Mouse (Mus musculus) erythroblast, embryonic 14.5 days (primary cell): Measurements from ENCODE around the gene Tle2. TPM values are rescaled to one million over a fixed set of nuclear protein-coding genes. Genes with fewer than 3 reads are reported as not detected.

ENCODE experiments used
- H3K27me3 ChIP-seq: 2 replicates; pipeline ENCODE4 v1.6.1; 2012; ENCODE audit warnings: inconsistent platforms; ENCODE audit not compliant: control insufficient read depth
- H3K36me3 ChIP-seq: 2 replicates; pipeline ENCODE4 v1.6.1; 2012; ENCODE audit warnings: mild to moderate bottlenecking, inconsistent platforms; ENCODE audit not compliant: control insufficient read depth
- H3K4me1 ChIP-seq: 2 replicates; pipeline ENCODE4 v1.6.1; 2012; ENCODE audit warnings: inconsistent platforms; ENCODE audit not compliant: control insufficient read depth
- H3K4me3 ChIP-seq: replicated peaks from 2 replicates; pipeline ENCODE3; 2012; ENCODE audit warnings: moderate library complexity, mild to moderate bottlenecking, inconsistent platforms
- H3K9me3 ChIP-seq: 2 replicates; pipeline ENCODE4 v1.6.1; 2012; ENCODE audit warnings: low read length, inconsistent platforms, mixed read lengths; ENCODE audit not compliant: control insufficient read depth
- GATA1 ChIP-seq: IDR thresholded peaks from 2 replicates; pipeline ENCODE4 v1.6.1; 2012; ENCODE audit warnings: low read length, inconsistent platforms, mixed read lengths
- TAL1 ChIP-seq: IDR thresholded peaks from 3 replicates; pipeline ENCODE4 v1.6.1; 2012; ENCODE audit warnings: low read length, inconsistent platforms, mixed read lengths
- polyA plus RNA-seq: library from polyadenylated mRNA; stranded (reverse); fragments of >175 nt; gene quantifications from 2 replicates; pipeline ENCODE4 v1.2.3, GENCODE M21; 2012

Gene Tle2
- 0.09 and 0.10 TPM in 2 replicates for polyA plus RNA-seq

GRCm38 (mm10) chr10:81574081-81575056, at the start of gene Tle2:
Gene Tle2 (plus strand): TSS chr10:81574561.
- Histone ChIP-seq H3K36me3 (no peaks in the 10 kb centered on the region; the same call in 1 of the 2 replicates), H3K27me3 (peaks cover 59% of the 10 kb centered on the region), H3K4me3 (peak within 1 kb of the TSS; percentile 50), H3K9me3 (no peaks in the 10 kb centered on the region), H3K4me1 (peaks cover 71% of the 10 kb centered on the region)
- TF ChIP-seq GATA1 (no peak), TAL1 (no peak)

GRCm38 (mm10) chr10:81525017-81525694, 49.2 kb upstream of the Tle2 start:
- TF ChIP-seq TAL1, result no peak
- TF ChIP-seq GATA1, result peak; percentile 43; the same call in 1 of the 2 replicates
- peaks cover 37% of the 10 kb centered on the region for H3K4me1 ChIP-seq
- peaks cover 15% of the 10 kb centered on the region for H3K36me3 ChIP-seq
- no peaks in the 10 kb centered on the region for H3K9me3 ChIP-seq
- peak overlapping the region; percentile 40 for H3K4me3 ChIP-seq
- no peaks in the 10 kb centered on the region; the same call in 1 of the 2 replicates for H3K27me3 ChIP-seq

GRCm38 (mm10) chr10:81526779-81527178, 47.6 kb upstream of the Tle2 start:
- H3K27me3 ChIP-seq, result no peaks in the 10 kb centered on the region; the same call in 1 of the 2 replicates
- no peak overlapping the region for H3K4me3 ChIP-seq
- TF ChIP-seq GATA1 (no peak), TAL1 (no peak)
- peaks cover 36% of the 10 kb centered on the region for H3K4me1 ChIP-seq
- peaks cover 32% of the 10 kb centered on the region for H3K36me3 ChIP-seq
- H3K9me3 ChIP-seq, result no peaks in the 10 kb centered on the region

GRCm38 (mm10) chr10:81534826-81535225, 39.5 kb upstream of the Tle2 start:
- peaks cover 24% of the 10 kb centered on the region for H3K4me1 ChIP-seq
- TF ChIP-seq TAL1 (no peak), GATA1 (no peak)

DNA sequence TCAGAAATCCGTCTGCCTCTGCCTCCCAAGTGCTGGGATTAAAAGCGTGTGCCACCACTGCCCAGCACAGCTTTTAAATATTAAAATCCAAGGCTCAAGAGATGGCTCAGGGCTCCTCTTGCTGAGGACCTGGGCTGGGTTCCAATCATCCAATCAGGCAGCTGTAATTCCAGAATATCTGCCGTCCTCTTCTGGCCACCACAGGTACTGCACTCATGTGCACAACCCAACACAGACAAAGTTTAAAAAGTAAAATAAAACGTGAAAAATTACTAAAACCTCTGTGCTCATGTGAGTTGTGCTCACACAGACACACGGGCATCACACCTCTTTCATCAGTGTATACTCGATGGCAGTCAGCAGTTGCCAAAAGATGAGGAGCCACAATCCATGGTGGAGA, 37.6 kb upstream of the Tle2 start:
- no peaks in the 10 kb centered on the region for H3K9me3 ChIP-seq
- peaks cover 37% of the 10 kb centered on the region for H3K4me1 ChIP-seq
- H3K27me3 ChIP-seq, result no peaks in the 10 kb centered on the region
- H3K4me3 ChIP-seq, result no peak overlapping the region
- TF ChIP-seq TAL1 (no peak), GATA1 (no peak)
- peaks cover 88% of the 10 kb centered on the region for H3K36me3 ChIP-seq

More at GRCm38 (mm10) chr10:81534826-81535225, 39.5 kb upstream of the Tle2 start:
- H3K4me3 ChIP-seq, result no peak overlapping the region
- H3K36me3 ChIP-seq, result peaks cover 91% of the 10 kb centered on the region
- no peaks in the 10 kb centered on the region for H3K27me3 ChIP-seq
- no peaks in the 10 kb centered on the region for H3K9me3 ChIP-seq

- Histone ChIP-seq H3K4me1 (peaks cover 44% of the 10 kb centered on the region), H3K27me3 (no peaks in the 10 kb centered on the region), H3K4me3 (no peak overlapping the region), H3K9me3 (no peaks in the 10 kb centered on the region), H3K36me3 (peaks cover 88% of the 10 kb centered on the region)
- TF ChIP-seq GATA1 (no peak), TAL1 (no peak)
These were observed 36.9 kb upstream of the Tle2 start for GRCm38 (mm10) chr10:81537429-81537828.

DNA sequence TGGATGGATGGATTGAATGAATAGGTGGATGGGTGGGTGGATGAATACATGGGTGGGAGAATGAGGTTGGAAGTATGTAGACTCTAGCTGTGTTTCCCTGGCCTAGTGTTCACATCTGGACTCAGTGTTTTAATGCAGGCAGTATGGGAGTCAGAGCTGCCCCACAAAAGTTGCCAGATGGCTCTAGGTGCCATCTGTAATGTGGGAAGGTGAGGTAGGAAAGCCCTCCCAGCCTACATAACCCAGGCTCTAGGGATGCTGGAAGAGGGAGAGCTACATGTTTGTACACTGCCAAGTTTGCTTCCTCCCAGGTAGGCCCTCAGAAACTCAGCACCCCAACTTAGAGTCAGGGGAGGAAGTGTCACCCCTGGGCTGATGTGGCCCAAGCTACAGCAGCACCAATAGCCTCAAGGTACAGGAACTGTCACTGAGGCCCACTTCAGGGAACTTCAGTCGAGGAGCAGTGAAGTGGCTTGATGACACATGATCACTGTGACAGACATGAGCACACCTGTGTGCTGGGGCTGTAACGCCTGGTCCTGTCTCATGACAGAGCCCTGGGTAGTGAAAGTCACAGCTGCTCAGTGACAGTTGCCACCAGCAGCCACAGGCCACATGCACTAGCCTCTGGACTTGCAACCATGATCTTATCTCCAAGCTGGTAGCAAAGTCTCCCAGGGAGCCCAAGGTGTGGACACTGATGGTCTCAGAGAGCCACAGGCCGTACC, 35.9 kb upstream of the Tle2 start:
- H3K9me3 ChIP-seq, result no peaks in the 10 kb centered on the region
- peaks cover 88% of the 10 kb centered on the region for H3K36me3 ChIP-seq
- H3K4me3 ChIP-seq, result no peak overlapping the region
- H3K4me1 ChIP-seq, result peaks cover 55% of the 10 kb centered on the region
- TF ChIP-seq TAL1 (no peak), GATA1 (no peak)
- no peaks in the 10 kb centered on the region for H3K27me3 ChIP-seq

DNA sequence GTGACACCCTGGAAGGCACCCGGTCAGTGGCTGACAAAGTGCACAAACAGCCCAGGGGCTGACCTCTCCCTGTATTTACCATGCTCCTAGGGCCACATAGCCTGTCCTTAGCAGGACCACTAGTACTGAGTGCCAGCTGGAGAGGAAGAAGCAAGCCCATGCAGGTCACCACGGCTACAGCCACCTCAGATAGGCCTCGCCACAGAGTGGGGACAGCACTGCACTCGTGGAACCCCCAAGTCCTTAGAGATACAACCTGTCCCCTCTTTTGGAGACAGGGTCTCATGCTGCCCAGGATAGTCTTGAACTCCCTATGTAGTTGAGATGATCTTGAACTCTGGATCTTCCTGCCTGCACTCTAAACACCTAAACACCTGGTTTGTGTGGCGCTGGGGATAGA, 33.0 kb upstream of the Tle2 start:
- H3K9me3 ChIP-seq, result no peaks in the 10 kb centered on the region
- no peak overlapping the region for H3K4me3 ChIP-seq
- H3K27me3 ChIP-seq, result no peaks in the 10 kb centered on the region
- peaks cover 60% of the 10 kb centered on the region for H3K36me3 ChIP-seq
- peaks cover 66% of the 10 kb centered on the region for H3K4me1 ChIP-seq
- TF ChIP-seq GATA1, result no peak
- no peak for TF ChIP-seq TAL1

DNA sequence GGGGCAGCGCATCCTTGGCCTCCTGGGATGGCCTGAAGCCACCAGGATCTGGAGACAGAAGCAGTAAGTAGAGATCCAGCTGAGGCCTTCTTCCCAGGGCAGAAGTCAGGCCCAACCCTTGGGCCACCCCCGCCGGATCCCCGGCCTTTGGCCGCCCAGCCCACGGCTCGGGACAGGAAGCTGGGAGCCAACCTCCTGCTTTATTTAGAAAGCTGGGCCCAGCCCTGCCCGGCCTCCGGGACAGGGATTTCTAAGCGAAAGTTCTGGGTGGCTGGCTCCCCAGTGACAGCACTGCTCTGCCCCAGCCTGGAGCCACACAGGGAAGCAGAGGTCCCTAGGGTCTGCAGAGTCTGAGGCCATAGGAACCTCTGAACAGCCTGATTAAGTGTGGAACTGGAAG, 32.6 kb upstream of the Tle2 start:
- H3K27me3 ChIP-seq, result no peaks in the 10 kb centered on the region
- no peak overlapping the region for H3K4me3 ChIP-seq
- no peaks in the 10 kb centered on the region for H3K9me3 ChIP-seq
- TF ChIP-seq GATA1, result no peak
- TF ChIP-seq TAL1, result no peak
- H3K36me3 ChIP-seq, result peaks cover 60% of the 10 kb centered on the region
- peaks cover 71% of the 10 kb centered on the region for H3K4me1 ChIP-seq
